Mouse (Mus musculus) lung, postnatal 0 days (tissue): ENCODE measurements around the gene Sema6d. TPM values are rescaled to one million over a fixed set of nuclear protein-coding genes. Genes with fewer than 3 reads are reported as not detected.

Experiments used
- ATAC-seq: fragments of 200-750 bp; cut with Nextera tagmentation; 2 replicates; pipeline ENCODE4 v1.8.0; 2017; ENCODE audit warnings: moderate library complexity
- DNase-seq: peaks from one replicate; pipeline ENCODE4 v3.0.0-alpha.2; 2016; ENCODE audit warnings: low spot score
- H3K27ac ChIP-seq: fragments of 300-500 bp; sonication (generic); 2 replicates; pipeline ENCODE4 v1.5.1; 2014; ENCODE audit warnings: antibody characterized with exemption, mild to moderate bottlenecking, low read length, mixed read lengths
- H3K27me3 ChIP-seq: fragments of 300-500 bp; sonication (generic); replicated peaks from 2 replicates; pipeline ENCODE4 v1.6.1; 2014; ENCODE audit warnings: low read length, mixed read lengths; ENCODE audit not compliant: insufficient read depth
- H3K36me3 ChIP-seq: fragments of 300-500 bp; sonication (generic); 2 replicates; pipeline ENCODE4 v1.6.1; 2014; ENCODE audit warnings: low read length, mixed read lengths; ENCODE audit not compliant: insufficient read depth
- H3K4me1 ChIP-seq: fragments of 300-500 bp; sonication (generic); 2 replicates; pipeline ENCODE4 v1.6.1; 2014; ENCODE audit warnings: antibody characterized with exemption, low read depth, low read length, mixed read lengths; ENCODE audit not compliant: insufficient read depth
- H3K4me2 ChIP-seq: fragments of 300-500 bp; sonication (generic); replicated peaks from 2 replicates; pipeline ENCODE4 v1.6.1; 2014; ENCODE audit warnings: low read depth, mild to moderate bottlenecking, low read length, moderate library complexity, mixed read lengths
- H3K4me3 ChIP-seq: fragments of 300-500 bp; sonication (generic); 2 replicates; pipeline ENCODE4 v1.5.1; 2014; ENCODE audit warnings: low read depth, low read length
- H3K9ac ChIP-seq: fragments of 300-500 bp; sonication (generic); replicated peaks from 2 replicates; pipeline ENCODE4 v1.6.1; 2014; ENCODE audit warnings: low read depth, mild to moderate bottlenecking
- H3K9me3 ChIP-seq: fragments of 300-500 bp; sonication (generic); 2 replicates; pipeline ENCODE4 v1.6.1; 2016; ENCODE audit warnings: low read length, mixed read lengths
- CTCF ChIP-seq: IDR thresholded peaks from 2 replicates; pipeline ENCODE4 v1.5.1; 2016; ENCODE audit warnings: antibody characterized with exemption, mild to moderate bottlenecking
- EP300 ChIP-seq: IDR thresholded peaks from 2 replicates; pipeline ENCODE4 v1.6.1; 2016; ENCODE audit warnings: antibody characterized with exemption, mild to moderate bottlenecking, control low read depth
- WGBS: fragments of 180-500 bp; shearing (Covaris S2); extraction: QIAGEN DNeasy Blood & Tissue Kit; methylation state at CpG from one replicate; pipeline ENCODE4 v1.1.7; 2014; 5-methylcytosine and 5-hydroxymethylcytosine counted together
- polyA plus RNA-seq: library from polyadenylated mRNA; unstranded; fragments of >200 nt; fragmentation: Nextera tagmentation; extraction: Ambion mirVana; gene quantifications from 2 replicates; pipeline ENCODE4 v1.2.1, GENCODE M21; 2015

The Sema6d gene
- polyA plus RNA-seq, 1 experiment from 2014 or later: 7.4 TPM

GRCm38 (mm10) chr2:124607986-124608385 lies 518.2 kb downstream of the Sema6d start:
- TF ChIP-seq CTCF: no peak
- TF ChIP-seq EP300: no peak
- Histone ChIP-seq H3K4me1 (no peaks in the 10 kb centered on the region), H3K4me3 (no peak overlapping the region), H3K4me2 (no peak overlapping the region), H3K27me3 (no peaks in the 10 kb centered on the region), H3K36me3 (no peaks in the 10 kb centered on the region), H3K27ac (no peak overlapping the region), H3K9ac (no peak overlapping the region), H3K9me3 (no peaks in the 10 kb centered on the region)
- no peak for ATAC-seq
- WGBS: 57% methylated on average over 5 of the region's 5 CpGs
- DNase-seq: no peak

- Histone ChIP-seq H3K27ac (no peak overlapping the region), H3K4me2 (peak overlapping the region; percentile 88), H3K4me3 (peak overlapping the region; percentile 76; the same call in 1 of the 2 replicates), H3K36me3 (no peaks in the 10 kb centered on the region), H3K9ac (no peak overlapping the region), H3K4me1 (no peaks in the 10 kb centered on the region), H3K9me3 (no peaks in the 10 kb centered on the region), H3K27me3 (no peaks in the 10 kb centered on the region)
- TF ChIP-seq CTCF: no peak; the same call in 1 of the 2 replicates
- TF ChIP-seq EP300: no peak
- 29% methylated on average over 4 of the region's 4 CpGs for WGBS
- ATAC-seq (no peak), DNase-seq (peak; percentile 42)
Observed at GRCm38 (mm10) chr2:124608546-124608945, 518.8 kb downstream of the Sema6d start.

GRCm38 (mm10) chr2:124609014-124609413 lies 519.2 kb downstream of the Sema6d start:
- H3K9me3 ChIP-seq: no peaks in the 10 kb centered on the region
- TF ChIP-seq EP300: no peak
- no peak for TF ChIP-seq CTCF
- peak overlapping the region; percentile 76 for H3K4me3 ChIP-seq
- ATAC-seq: no peak
- peak overlapping the region; percentile 92 for H3K27ac ChIP-seq
- H3K27me3 ChIP-seq: no peaks in the 10 kb centered on the region
- 15% methylated on average over 5 of the region's 5 CpGs for WGBS
- no peaks in the 10 kb centered on the region for H3K36me3 ChIP-seq
- H3K4me1 ChIP-seq: no peaks in the 10 kb centered on the region
- H3K9ac ChIP-seq: no peak overlapping the region
- H3K4me2 ChIP-seq: peak overlapping the region; percentile 88
- peak; percentile 26 for DNase-seq

- peaks cover 2% of the 10 kb centered on the region; the same call in 1 of the 2 replicates for H3K4me1 ChIP-seq
- 1% methylated on average over 51 of the region's 80 CpGs for WGBS
- H3K9me3 ChIP-seq: no peaks in the 10 kb centered on the region
- H3K27ac ChIP-seq: peak overlapping the region; percentile 92
- H3K36me3 ChIP-seq: no peaks in the 10 kb centered on the region
- peak overlapping the region; percentile 73 for H3K9ac ChIP-seq
- H3K4me3 ChIP-seq: peak overlapping the region; percentile 76
- no peak for TF ChIP-seq EP300
- peak; percentile 40 for TF ChIP-seq CTCF
- H3K27me3 ChIP-seq: no peaks in the 10 kb centered on the region
- ATAC-seq (peak; percentile 94), DNase-seq (peak; percentile 85)
- peak overlapping the region; percentile 88 for H3K4me2 ChIP-seq
Observed at GRCm38 (mm10) chr2:124609711-124610585, 520.2 kb downstream of the Sema6d start.

- peak overlapping the region; percentile 88 for H3K4me2 ChIP-seq
- H3K36me3 ChIP-seq: no peaks in the 10 kb centered on the region
- 0 out of 2 replicates have a peak, but pooled peaks have one; percentile 9 for TF ChIP-seq CTCF
- TF ChIP-seq EP300: no peak
- peaks cover 3% of the 10 kb centered on the region; the same call in 1 of the 2 replicates for H3K4me1 ChIP-seq
- H3K4me3 ChIP-seq: peak overlapping the region; percentile 76
- peak; percentile 29 for DNase-seq
- H3K27ac ChIP-seq: peak overlapping the region; percentile 92
- ATAC-seq: no peak
- WGBS: under 1% methylated on average over 39 of the region's 39 CpGs
- H3K9ac ChIP-seq: peak overlapping the region; percentile 73
- H3K9me3 ChIP-seq: no peaks in the 10 kb centered on the region
- no peaks in the 10 kb centered on the region for H3K27me3 ChIP-seq
Observed at GRCm38 (mm10) chr2:124610586-124611105, 520.9 kb downstream of the Sema6d start.

DNA sequence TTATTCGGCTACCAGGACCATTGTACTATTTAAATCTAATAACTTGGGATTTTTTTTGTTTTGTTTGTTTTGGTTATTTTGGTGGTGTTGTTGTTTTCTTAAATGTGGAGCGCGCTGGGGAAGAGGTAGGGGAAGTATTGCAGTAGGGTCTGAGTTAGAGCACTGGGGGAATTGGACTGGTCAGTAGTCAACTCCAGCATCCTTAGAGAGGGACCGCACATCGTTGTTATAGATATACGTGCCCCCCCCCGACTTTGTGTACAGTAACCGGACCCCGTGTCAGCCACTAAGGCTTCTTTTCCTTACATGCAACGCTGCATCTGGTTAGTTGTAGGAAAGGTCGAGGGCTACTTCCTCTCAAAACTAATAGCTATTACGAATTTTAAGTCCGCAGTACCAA lies 521.5 kb downstream of the Sema6d start:
- ATAC-seq: no peak

More for the DNA sequence above, 521.5 kb downstream of the Sema6d start:
- H3K9ac ChIP-seq: peak overlapping the region; percentile 73
- H3K4me2 ChIP-seq: peak overlapping the region; percentile 88
- no peak for TF ChIP-seq EP300
- no peak for TF ChIP-seq CTCF
- WGBS: 12% methylated on average over 13 of the region's 13 CpGs
- peak overlapping the region; percentile 76 for H3K4me3 ChIP-seq
- no peak for DNase-seq
- H3K36me3 ChIP-seq: no peaks in the 10 kb centered on the region
- peaks cover 3% of the 10 kb centered on the region; the same call in 1 of the 2 replicates for H3K4me1 ChIP-seq
- H3K27me3 ChIP-seq: no peaks in the 10 kb centered on the region
- peak overlapping the region; percentile 92 for H3K27ac ChIP-seq
- no peaks in the 10 kb centered on the region for H3K9me3 ChIP-seq
